Mouse (Mus musculus) left cerebral cortex, postnatal 36 days (tissue): ENCODE data around the gene Pakap. TPM values are rescaled to one million over a fixed set of nuclear protein-coding genes. Genes with fewer than 3 reads are reported as not detected.

Experiments used
- DNase-seq, 2 experiments: peaks; one replicate each; pipeline ENCODE4 v3.0.0; 2021 to 2022; ENCODE audit warnings: low spot score in 2 of 2, mixed read lengths in 1 of 2
- intact Hi-C: fragments of 180-260 bp; cut with DNase I; formaldehyde crosslinking; loops from one replicate; pipeline ENCODE4 v1.15.1; 2025
- total RNA-seq, 2 experiments: library from RNA; stranded (reverse); gene quantifications; 2 replicates each; pipeline ENCODE4 v1.2.3; 2021

The Pakap gene
- total RNA-seq, 2 experiments from 2014 or later = 15.8 to 21.2 TPM

DNA sequence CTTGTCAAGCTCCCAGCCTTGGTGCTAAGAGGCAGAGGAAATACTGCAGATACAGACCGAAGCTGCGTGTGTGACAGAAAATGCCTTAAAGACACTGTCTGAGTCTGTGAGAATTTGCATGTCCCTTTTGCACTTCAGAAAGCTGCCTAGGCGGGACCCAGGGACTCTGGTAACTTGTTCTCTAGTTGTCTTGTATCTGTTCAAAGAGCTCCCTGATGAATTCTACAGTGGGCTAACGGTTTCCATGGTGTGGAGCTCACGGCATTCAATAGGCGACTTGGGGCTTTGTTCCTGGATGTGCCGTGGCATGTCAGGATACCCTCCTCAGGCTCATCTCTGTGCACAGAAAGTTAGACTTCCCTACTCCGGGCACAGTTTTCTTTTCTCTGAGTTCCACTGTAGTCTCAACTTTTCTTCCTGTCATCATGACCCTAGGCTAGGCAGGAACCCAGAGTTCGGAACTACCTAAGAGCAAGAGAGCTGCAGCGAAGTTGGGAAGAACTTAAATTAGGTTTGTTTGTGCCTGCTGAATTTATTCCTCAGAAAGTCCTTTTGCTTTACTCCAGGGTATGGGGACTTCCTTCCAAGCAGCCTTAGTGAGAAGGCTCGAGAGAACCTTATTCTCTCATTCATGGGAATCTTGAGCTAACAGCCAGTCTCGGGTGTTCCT is 277.7 kb downstream of the Pakap start:
- intact Hi-C loops = no loop called here
- no peak for DNase-seq

DNA sequence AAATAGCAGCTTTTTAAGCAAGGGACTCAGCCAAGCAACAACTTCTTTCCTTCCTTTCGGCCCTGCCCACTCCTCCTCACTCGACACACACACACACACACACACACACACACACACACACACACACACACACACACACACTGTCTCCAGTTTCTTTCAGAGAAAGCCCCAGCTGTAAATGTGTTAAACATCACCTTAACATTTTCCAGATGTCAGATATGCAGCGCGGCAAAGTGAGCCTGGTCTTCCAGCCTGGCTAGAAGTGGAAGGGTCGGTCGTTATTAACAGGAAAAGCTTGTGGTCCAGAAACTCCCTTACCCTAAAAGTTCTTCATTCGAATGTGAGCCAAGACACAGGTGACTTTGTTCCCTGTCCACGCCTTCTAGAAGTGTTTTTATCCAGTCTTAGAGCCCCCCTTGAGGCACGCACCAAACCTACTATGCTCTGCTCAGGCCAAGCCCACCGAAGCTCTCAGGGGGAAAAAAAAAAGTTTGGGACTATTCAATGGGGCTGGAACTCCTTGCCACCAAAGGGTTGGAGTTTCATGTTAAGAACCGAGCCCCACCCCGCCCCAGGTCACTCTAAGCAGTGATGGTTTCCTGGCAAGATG is 278.5 kb downstream of the Pakap start:
- no peak for DNase-seq
- intact Hi-C loops = no loop called here

DNA sequence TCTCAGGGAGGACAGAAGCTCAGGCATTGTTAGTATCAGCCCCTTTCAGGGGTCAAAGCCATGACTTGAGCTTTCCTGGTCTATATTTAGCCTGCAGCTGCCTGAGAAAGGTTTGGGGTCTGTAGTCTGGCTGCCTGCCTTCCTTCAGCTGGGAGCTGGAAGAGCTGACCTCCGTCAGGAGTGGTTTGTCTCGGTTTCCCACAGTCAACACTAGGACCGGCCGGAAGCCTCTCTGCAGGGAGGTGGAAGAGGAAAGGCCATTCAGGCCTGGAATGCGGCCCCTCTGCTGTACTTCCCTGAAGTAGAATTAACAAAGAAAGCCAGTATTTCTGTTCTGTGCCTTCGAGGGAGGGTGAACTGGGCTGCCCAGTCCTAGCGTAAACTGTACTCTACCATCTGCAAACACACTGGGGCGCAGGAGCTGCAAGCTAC is 279.0 kb downstream of the Pakap start:
- DNase-seq = no peak
- intact Hi-C loops = no loop called here

DNA sequence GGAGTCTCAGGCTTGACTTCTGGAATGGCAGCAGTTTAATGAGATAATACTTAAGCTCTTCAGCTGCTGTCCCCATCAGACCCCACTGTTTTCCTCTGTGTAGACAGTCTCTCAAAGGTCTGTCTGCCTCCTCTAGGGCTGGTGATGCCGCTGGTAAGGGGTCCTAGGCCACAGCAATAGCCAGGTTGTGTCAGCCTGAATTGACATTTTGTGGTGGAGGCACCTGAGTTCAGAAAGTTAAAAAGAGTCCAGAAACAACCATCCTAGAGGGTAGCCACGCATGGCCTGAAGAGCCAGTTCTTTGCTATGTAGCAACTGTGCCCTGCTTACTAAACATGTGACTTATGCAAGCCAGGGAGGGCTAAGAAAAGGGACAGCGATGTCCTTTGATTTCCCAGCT is 279.7 kb downstream of the Pakap start:
- DNase-seq = no peak
- intact Hi-C loops = no loop called here

DNA sequence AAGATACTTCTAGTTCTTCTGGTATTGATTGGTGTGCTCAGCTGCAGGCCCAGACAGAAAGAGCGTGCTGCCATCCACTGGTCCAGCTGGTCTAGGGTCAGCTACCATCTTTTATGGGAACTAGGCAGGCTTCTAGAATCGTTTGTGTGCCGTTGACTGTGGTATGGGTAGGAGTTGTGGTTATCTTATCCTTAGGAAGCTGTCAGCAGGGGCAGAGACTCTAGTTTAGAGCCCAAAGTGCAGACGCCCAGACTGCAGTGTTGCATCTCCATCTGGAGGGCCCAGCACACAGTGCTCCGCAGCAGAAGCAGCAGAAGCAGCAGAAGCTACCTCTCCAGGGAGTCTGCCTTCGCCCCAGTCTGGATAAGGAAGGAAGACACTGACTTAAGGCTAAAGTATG is 281.5 kb downstream of the Pakap start:
- DNase-seq = no peak
- intact Hi-C loops = no loop called here

DNA sequence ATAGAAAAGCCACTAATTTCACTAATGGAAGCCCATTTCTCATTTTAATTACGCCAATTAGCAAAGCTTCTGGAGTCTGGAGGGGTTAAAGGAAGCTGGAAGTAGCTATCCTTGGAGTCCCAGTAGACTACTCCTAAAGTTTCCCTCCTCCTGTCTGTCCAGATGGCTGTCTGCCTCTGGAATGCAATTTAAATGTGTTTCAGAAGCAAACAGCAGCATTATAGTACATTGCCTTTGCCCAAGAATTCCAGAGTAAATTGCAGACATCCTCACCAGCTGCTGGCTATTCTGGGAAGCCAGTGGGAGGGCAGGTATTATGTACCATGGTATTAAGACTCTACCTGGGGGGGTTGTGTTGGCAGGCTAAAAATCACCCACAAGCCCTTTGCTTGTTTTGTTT is 283.8 kb downstream of the Pakap start:
- DNase-seq = no peak
- intact Hi-C loops = no loop called here

DNA sequence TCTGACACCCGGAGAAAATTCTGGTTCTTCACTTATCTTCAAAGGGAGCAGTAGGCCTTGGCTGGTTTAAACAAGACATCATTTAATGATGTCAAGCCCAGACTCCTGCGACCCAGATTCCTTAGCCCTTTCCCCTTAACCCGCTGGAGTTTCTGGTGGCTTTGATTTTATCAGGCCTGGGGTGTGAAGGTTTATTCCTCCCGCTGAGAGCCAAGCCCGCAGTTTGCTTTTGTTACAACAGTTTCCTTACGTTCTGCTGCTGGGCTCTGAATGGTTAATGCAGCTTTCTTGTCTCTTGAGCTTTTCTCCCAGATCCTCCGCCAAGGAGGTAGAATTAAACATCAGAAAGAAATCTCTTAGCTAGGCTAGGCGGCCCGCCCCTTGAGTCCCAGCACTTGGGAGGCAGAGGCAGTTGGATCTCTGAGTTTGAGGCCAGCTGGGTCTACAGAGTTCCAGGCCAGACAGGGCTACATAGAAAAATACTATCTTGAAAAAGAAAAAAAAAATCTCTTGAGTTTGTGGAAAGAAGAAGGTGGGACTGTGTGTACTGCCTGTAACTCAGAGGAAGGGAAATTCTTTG is 284.6 kb downstream of the Pakap start:
- no peak for DNase-seq
- intact Hi-C loops = no loop called here

DNA sequence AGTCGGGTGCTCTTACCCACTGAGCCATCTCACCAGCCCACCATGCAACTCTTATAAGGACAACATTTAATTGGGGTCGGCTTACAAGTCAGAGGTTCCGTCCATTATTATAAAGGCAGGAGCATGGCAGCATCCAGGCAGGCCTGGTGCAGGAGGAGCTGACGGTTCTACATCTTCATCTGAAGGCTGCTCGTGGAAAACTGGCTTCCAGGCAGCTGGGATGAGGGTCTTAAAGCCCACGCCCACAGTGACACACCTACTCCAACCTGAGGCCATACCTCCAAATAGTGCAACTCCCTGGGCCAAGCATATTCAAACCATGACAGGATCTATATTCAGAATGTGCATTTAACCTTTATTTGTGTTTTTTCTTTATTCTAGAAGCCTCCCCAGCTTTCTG is 286.2 kb downstream of the Pakap start:
- no peak for DNase-seq
- intact Hi-C loops = no loop called here

DNA sequence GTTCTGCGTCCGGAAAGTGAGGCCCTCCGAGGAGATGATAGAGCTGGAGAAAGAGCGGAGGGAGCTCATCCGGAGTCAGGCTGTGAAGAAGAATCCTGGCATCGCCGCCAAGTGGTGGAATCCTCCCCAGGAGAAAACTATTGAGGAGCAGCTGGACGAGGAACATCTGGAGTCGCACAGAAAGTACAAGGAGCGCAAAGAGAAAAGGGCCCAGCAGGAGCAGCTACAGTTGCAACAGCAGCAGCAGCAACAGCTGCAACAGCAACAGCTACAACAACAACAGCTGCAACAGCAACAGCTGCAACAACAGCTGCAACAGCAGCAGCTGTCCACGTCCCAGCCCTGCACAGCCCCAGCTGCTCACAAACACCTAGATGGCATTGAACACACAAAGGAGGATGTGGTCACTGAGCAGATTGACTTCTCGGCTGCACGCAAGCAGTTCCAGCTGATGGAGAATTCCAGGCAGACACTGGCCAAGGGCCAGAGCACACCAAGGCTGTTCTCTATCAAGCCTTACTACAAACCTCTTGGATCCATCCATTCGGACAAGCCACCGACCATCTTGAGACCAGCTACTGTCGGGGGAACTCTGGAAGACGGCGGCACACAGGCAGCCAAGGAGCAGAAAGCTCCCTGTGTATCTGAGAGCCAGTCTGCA is 287.4 kb downstream of the Pakap start:
- intact Hi-C loops = no loop called here
- no peak for DNase-seq

DNA sequence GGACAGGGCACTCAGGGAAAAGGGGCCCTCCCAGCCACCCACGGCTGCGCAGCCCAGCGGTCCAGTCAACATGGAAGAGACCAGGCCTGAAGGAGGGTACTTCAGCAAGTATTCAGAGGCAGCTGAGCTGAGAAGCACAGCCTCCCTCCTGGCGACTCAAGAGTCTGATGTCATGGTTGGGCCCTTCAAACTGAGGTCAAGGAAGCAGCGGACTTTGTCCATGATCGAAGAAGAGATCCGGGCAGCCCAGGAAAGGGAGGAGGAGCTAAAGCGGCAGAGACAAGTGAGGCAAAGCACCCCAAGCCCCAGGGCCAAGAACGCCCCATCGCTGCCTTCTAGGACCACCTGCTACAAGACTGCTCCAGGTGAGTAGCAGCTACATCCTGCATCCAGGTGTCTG is 288.7 kb downstream of the Pakap start:
- intact Hi-C loops = no loop called here
- no peak for DNase-seq

DNA sequence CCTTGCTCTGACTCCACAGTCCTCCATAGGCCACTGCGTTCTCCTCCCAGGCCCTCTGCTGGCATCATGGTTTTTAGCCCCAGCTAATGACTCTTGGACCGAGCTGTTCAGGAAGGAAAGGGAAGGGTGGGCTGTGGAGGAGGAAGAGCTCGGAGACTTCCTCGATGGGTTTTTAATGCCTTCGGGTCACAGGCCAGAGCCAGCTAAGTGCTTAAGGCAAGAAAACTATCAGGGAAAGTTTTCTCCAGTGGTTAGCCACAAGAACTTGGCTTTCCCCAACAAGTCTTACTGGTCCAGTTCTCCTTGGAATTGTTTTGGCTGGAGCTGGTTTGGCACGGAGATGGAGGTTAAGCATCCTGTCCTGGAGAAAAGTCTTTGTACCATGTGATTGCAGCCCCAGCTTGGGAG is 292.2 kb downstream of the Pakap start:
- no peak for DNase-seq
- intact Hi-C loops = no loop called here

DNA sequence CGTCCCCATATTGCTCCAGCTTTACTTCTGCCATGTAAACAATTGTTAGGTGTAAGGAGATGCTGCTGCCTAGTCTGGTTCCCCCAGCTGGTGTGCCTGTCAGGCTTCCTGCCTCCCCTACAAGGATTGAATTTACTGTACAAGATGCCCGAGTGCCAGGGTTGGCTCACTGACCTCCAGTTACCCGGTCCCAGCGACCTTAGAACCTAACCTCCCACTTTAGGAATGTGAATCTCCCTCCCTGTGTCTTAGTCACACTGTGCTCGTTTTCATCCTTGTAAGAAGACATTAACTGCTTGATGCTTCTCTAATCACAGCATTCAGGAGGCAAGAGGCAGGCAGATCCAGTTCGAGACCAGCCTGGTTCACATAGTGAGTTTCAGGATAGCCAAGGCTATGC is 293.2 kb downstream of the Pakap start:
- intact Hi-C loops = no loop called here
- DNase-seq = no peak

DNA sequence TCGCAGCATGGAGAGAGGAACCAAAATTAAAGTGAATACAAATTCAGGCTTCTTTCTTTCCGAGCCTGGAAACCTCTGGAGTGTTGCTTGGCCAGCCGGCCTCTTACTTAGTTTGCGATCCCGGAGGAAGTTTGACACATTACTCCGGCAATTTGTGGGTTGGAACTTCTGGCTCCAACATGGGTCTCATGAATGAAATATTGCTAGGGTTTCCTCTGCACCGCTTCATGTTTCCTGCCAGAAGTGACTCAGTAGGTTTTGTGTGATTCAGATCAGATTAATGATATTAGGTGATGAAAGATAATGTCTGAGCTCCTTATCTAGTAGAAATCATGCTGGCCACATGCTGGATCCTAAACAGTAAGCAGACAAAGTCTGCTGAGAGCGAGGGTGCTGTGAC is 293.9 kb downstream of the Pakap start:
- intact Hi-C loops = no loop called here
- DNase-seq = no peak

DNA sequence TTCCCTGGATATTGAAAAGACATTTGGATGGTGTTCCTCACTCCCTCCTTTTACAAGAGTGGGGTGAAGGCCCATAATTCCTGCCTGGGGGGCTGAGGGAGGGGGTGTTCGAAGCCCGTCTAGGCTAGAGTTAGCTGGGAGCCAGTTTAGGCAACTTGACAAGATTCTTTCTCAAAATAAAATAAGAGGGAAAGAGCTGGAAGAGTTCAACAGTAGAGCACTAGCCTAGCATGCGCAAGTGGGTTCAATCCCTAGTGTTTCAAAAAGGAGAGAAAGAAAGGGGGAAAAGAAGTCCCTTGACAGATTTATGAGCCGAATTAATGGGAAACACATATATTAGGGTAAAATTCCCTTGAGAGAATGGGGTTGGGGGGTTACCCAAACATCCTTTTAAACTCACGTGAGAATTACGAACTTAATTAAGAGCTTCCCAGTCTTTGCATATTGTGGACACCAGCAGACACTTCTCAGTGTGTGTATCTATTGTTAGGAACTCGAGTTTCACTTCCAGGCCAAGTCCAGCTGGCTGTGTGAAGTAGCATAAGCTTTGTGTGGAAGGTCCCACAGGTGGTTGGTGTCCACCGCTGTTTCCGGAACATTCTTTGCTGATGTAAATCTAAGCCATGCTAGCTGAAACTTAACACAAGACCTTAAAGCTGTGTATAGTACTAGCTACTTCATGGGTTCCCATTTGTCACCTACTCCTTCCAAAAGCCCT is 294.4 kb downstream of the Pakap start:
- intact Hi-C loops = no loop called here
- no peak for DNase-seq

DNA sequence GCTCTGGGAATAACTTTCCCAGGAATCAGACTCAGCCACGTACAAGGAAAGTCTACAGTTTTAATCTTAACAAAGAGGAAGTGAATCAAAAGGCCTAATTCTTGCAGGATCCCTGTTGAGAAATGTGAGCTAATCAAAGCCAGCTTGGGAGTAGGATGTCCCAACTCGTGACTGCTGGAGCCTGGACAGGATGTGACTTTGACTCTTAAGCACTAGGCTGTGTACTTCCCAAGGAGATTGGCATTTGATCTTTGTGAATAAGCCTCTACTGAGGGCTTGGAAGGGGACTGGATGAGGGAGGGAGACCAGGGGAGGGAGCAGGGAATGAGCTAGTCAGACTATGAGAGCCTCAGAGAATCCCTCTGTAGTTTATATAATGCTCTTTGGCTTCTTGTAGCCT is 298.1 kb downstream of the Pakap start:
- DNase-seq = no peak
- intact Hi-C loops = no loop called here

DNA sequence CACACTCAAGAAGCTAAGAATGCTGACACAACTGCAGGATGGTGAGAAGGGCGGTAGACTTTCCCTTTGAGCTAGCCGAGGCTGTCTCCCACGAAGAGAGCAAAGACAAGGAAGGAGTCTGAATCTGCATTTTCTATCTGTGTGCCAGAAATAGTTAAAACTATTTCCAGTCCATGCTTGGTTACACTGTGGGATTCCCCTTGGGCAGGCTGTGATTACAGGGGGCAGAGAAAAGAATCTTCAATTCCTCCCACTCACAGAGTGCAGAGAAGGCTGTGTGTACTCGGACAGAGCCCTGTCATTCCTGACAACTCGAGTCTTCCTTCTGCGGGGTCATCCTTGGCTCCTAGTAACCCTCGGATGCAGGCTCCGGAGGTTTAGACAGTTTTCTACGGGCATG is 299.0 kb downstream of the Pakap start:
- peak in 1 of 2 experiments; percentile 24 for DNase-seq
- intact Hi-C loops = no loop called here

DNA sequence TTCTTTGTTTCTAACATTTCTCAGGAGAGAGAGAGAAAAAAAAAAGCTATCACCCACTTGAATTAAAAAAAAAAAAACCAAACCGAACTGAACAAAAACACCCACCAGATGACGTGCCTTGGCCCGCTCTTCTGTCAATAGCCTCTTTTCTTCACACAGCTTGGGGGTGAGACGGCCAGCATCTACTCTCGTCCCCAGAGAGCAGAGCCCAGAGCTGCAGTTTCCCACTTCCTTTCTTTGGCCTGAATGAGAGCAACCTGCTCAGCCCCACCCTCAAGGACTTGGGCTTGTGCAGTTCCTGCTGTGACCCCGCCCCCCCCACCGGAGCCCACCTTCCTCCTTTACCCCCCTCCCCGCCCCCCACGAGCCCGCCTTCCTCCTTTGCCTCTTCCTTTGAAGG is 299.5 kb downstream of the Pakap start:
- no peak for DNase-seq
- intact Hi-C loops = no loop called here

DNA sequence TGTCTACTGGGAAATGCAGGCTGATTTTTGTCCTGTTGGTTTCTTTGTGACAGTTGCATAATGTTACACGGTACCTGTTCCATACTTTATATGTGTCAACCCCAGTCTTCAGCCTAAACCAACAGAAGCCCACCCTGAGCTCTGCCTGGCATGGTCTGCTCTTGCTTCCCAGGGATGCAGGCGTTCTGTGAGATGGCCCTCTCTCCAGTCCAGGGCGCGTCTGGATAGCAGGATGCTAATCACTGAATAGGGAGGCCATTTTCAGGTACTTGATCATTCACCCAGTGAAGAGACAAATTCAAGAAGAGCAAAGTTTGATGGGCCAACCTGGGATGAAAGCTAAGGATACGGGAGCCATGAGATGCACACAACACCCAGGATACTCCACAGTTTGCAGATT is 311.2 kb downstream of the Pakap start:
- DNase-seq = no peak

DNA sequence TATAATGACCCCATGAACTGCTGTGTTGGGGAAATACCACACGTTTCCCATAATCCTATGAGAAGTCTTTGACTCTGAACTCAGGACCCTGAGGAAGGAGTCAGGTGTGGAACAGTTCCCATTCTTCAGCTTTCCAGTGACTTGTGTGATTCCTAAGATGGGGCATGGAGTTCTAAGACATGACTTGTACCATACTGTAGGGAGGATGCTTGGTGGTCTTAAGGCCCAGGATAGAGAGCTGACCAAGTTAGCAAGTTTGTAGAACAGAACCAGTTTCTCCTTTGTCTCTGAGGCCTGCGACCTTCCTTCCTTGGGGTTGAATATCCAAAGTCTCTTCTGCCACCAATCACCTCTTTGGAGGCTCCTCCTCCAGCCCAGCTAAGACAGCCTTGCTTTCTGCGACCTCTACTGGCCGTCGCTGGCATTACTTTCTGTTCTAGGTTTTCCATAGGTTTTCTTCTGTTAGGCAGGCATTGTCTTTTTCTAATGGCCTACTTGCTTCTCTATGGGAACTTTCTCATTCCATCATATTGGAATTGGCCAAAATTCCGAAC is 311.9 kb downstream of the Pakap start:
- peak; percentile 71 to 75 for DNase-seq
- intact Hi-C loops = loop anchor here (2.0 to 5.0 kb wide), 2 partner anchors 98 to 207 kb away; no protein-coding TSS in a partner anchor

More for the DNA sequence above, 311.2 kb downstream of the Pakap start:
- intact Hi-C loops = no loop called here
